Mouse (Mus musculus) hindbrain, embryonic 14.5 days (tissue): ENCODE measurements around the gene Fam198a. TPM values are rescaled to one million over a fixed set of nuclear protein-coding genes. Genes with fewer than 3 reads are reported as not detected.

Source experiments
- ATAC-seq: fragments of 200-750 bp; cut with Nextera tagmentation; 2 replicates; pipeline ENCODE4 v1.8.0; 2017; ENCODE audit warnings: moderate number of reproducible peaks, mild to moderate bottlenecking, moderate TSS enrichment, moderate library complexity; ENCODE audit not compliant: low FRiP score
- DNase-seq: peaks from one replicate; pipeline ENCODE4 v3.0.0-alpha.2; 2015; ENCODE audit warnings: low spot score
- H3K27ac ChIP-seq: fragments of 300-500 bp; sonication (generic); 2 replicates; pipeline ENCODE4 v1.5.1; 2014; ENCODE audit warnings: mild to moderate bottlenecking, moderate library complexity
- H3K27me3 ChIP-seq: fragments of 300-500 bp; sonication (generic); 2 replicates; pipeline ENCODE4 v1.6.1; 2014; ENCODE audit warnings: mild to moderate bottlenecking, low read length, mixed read lengths; ENCODE audit not compliant: control insufficient read depth, insufficient read depth
- H3K36me3 ChIP-seq: fragments of 300-500 bp; sonication (generic); replicated peaks from 2 replicates; pipeline ENCODE4 v1.6.1; 2014; ENCODE audit not compliant: control insufficient read depth, insufficient read depth
- H3K4me1 ChIP-seq: fragments of 300-500 bp; sonication (generic); replicated peaks from 2 replicates; pipeline ENCODE4 v1.6.1; 2014; ENCODE audit warnings: antibody characterized with exemption, low read length, mixed read lengths; ENCODE audit not compliant: control insufficient read depth, insufficient read depth
- H3K4me2 ChIP-seq: fragments of 300-500 bp; sonication (generic); replicated peaks from 2 replicates; pipeline ENCODE4 v1.6.1; 2014; ENCODE audit warnings: mild to moderate bottlenecking, moderate library complexity
- H3K4me3 ChIP-seq: fragments of 300-500 bp; sonication (generic); replicated peaks from 2 replicates; pipeline ENCODE4 v1.5.1; 2014; ENCODE audit warnings: mild to moderate bottlenecking, low read length
- H3K9ac ChIP-seq: fragments of 300-500 bp; sonication (generic); 2 replicates; pipeline ENCODE4 v1.6.1; 2014
- H3K9me3 ChIP-seq: fragments of 300-500 bp; sonication (generic); 2 replicates; pipeline ENCODE4 v1.6.1; 2016; ENCODE audit warnings: low read length; ENCODE audit not compliant: control insufficient read depth
- WGBS: fragments of 180-500 bp; shearing (Covaris S2); extraction: QIAGEN DNeasy Blood & Tissue Kit; methylation state at CpG from one replicate; pipeline ENCODE4 v1.1.7; 2014; 5-methylcytosine and 5-hydroxymethylcytosine counted together
- polyA plus RNA-seq: library from polyadenylated mRNA; unstranded; fragments of >200 nt; fragmentation: Nextera tagmentation; extraction: Ambion mirVana; gene quantifications from 2 replicates; pipeline ENCODE4 v1.2.1, GENCODE M21; 2014

Gene Fam198a
- polyA plus RNA-seq, 1 experiment from 2014 or later: 1.7 TPM

GRCm38 (mm10) chr9:121973207-121973606 is 22.4 kb downstream of the Fam198a start:
- H3K4me2 ChIP-seq: no peak overlapping the region
- WGBS: 67% methylated on average over 1 of the region's 1 CpGs
- H3K9me3 ChIP-seq: no peaks in the 10 kb centered on the region
- H3K36me3 ChIP-seq: 0 out of 2 replicates have a peak, but pooled peaks cover 2% of the 10 kb centered on the region
- DNase-seq: no peak
- H3K4me3 ChIP-seq: no peak overlapping the region
- no peaks in the 10 kb centered on the region for H3K27me3 ChIP-seq
- no peaks in the 10 kb centered on the region for H3K4me1 ChIP-seq
- H3K9ac ChIP-seq: no peak overlapping the region
- no peak overlapping the region for H3K27ac ChIP-seq
- ATAC-seq: no peak

DNA sequence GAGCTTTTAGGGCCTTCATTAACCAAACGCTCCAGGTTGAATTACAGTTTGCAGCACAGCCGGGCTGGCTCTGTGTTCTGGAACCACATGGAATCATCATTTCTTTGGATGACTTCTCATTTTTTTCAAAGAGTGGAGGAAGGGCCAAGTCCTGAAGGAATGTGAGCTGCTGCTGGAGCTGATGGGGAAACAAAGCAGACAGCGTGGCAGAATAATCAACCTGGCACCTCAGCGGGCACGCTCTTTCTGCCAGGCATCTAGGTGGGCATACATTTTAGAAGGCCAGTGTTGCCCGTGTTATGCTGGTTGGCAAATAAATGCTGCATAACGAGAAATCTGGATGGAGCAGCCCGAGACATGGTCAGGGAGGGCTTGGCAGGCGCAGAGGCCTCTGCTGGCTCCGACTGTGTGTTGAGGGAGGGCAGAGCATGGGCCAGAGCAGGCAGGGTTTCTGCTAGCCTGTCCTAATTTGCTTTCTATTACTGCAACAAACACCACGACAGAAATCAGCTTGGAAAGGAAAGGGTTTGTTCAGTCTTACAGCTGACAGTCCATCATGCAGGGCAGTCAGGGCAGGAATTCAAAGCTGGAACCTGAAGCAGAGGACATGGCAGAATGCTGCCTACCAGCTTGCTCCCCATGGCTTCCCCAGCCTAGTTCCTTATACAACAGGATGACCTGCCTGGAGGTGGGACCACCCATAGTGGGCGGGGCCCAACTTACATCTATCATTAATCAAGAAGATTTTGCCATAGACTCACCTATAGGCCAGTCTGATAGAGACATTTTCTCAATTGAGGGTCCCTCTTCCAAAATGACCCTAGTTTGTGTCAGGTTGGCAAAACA is 23.6 kb downstream of the Fam198a start:
- 82% methylated on average over 12 of the region's 12 CpGs for WGBS
- Histone ChIP-seq H3K27ac (peak overlapping the region; percentile 14; the same call in 1 of the 2 replicates), H3K9ac (no peak overlapping the region), H3K4me3 (no peak overlapping the region), H3K9me3 (no peaks in the 10 kb centered on the region), H3K4me1 (no peaks in the 10 kb centered on the region), H3K4me2 (no peak overlapping the region), H3K27me3 (no peaks in the 10 kb centered on the region), H3K36me3 (0 out of 2 replicates have a peak, but pooled peaks cover 5% of the 10 kb centered on the region)
- DNase-seq: no peak
- ATAC-seq: no peak

DNA sequence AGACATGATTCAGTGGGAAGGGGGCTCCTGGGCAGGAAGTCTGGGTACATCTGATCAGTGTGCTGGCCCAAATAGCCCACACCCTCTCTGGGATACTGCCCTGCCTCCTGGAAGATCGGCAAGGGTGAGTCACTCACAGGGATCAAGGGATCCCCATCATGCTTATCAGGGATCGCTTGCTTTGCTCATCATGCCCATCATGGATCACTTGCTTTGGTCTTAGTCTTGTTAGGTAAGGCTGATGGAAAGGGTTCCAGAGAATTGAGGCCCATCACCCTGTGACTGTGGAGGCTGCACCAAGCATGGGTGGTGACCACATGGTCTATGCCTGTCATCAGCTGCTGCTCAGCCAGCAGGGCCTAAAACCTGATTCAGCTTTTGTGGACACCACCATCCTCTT is 24.5 kb downstream of the Fam198a start:
- H3K27ac ChIP-seq: no peak overlapping the region
- 86% methylated on average over 2 of the region's 2 CpGs for WGBS
- no peak for ATAC-seq
- no peaks in the 10 kb centered on the region for H3K27me3 ChIP-seq
- no peaks in the 10 kb centered on the region for H3K9me3 ChIP-seq
- 0 out of 2 replicates have a peak, but pooled peaks cover 5% of the 10 kb centered on the region for H3K36me3 ChIP-seq
- no peak overlapping the region for H3K4me3 ChIP-seq
- H3K9ac ChIP-seq: no peak overlapping the region
- no peak for DNase-seq
- H3K4me2 ChIP-seq: no peak overlapping the region
- H3K4me1 ChIP-seq: no peaks in the 10 kb centered on the region

DNA sequence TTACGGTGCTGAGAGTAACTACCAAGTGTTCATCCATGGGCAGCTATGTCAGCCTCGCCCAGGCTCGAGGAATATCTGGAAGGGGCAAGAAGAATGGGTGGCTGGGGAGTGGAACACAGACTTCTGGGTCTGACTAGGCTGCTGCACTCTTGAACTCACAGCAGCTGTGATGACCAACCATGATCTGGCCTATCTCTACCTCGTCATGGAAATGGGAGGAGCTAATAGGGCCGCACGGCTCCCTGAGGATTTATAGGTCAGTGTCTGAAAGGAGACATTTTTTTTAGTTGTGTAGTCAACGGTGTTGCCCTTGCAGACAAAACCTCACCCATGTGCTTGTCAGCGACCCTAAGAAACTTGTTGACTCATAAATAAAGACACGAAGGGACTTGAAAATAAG is 30.3 kb downstream of the Fam198a start:
- no peak for ATAC-seq
- DNase-seq: no peak
- WGBS: 86% methylated on average over 9 of the region's 9 CpGs

GRCm38 (mm10) chr9:121981466-121982105 is 30.8 kb downstream of the Fam198a start:
- H3K4me2 ChIP-seq: no peak overlapping the region
- no peak for DNase-seq
- no peak overlapping the region for H3K9ac ChIP-seq
- H3K4me1 ChIP-seq: peaks cover 4% of the 10 kb centered on the region; the same call in 1 of the 2 replicates
- H3K36me3 ChIP-seq: peaks cover 26% of the 10 kb centered on the region; the same call in 1 of the 2 replicates
- H3K27ac ChIP-seq: no peak overlapping the region
- no peak for ATAC-seq
- WGBS: 74% methylated on average over 10 of the region's 10 CpGs
- no peak overlapping the region for H3K4me3 ChIP-seq
- no peaks in the 10 kb centered on the region for H3K9me3 ChIP-seq
- H3K27me3 ChIP-seq: no peaks in the 10 kb centered on the region

More for the DNA sequence above, 30.3 kb downstream of the Fam198a start:
- no peaks in the 10 kb centered on the region for H3K9me3 ChIP-seq
- H3K4me1 ChIP-seq: peaks cover 4% of the 10 kb centered on the region; the same call in 1 of the 2 replicates
- H3K4me2 ChIP-seq: no peak overlapping the region
- peaks cover 26% of the 10 kb centered on the region; the same call in 1 of the 2 replicates for H3K36me3 ChIP-seq
- no peak overlapping the region for H3K9ac ChIP-seq
- H3K4me3 ChIP-seq: no peak overlapping the region
- H3K27me3 ChIP-seq: no peaks in the 10 kb centered on the region
- no peak overlapping the region for H3K27ac ChIP-seq

- Histone ChIP-seq H3K27ac (no peak overlapping the region), H3K9me3 (no peaks in the 10 kb centered on the region), H3K36me3 (peaks cover 26% of the 10 kb centered on the region; the same call in 1 of the 2 replicates), H3K9ac (no peak overlapping the region), H3K4me2 (no peak overlapping the region), H3K27me3 (no peaks in the 10 kb centered on the region), H3K4me3 (no peak overlapping the region), H3K4me1 (peaks cover 4% of the 10 kb centered on the region; the same call in 1 of the 2 replicates)
- ATAC-seq (no peak), DNase-seq (no peak)
- WGBS: 96% methylated on average over 22 of the region's 22 CpGs
Measured at GRCm38 (mm10) chr9:121982214-121982613, 31.4 kb downstream of the Fam198a start.

DNA sequence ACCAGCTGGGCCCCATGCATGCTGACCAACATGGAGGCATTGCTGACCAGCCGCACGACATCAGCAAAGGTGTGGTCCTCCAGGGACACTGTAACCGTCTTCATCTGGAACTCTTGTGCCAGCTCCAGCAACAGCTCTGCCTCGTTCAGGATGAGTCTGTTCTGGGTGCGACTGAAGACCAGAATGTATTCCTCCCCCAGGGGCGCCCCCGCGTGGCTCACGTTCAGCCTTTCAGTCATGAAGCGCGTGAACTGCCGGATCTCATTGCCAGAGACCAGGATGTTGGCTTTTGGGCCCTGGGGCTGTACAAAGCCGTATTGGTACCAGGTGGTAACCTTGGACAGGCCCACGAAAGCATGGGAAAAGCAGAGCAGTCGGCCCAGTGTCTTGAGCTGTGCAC is 31.9 kb downstream of the Fam198a start:
- DNase-seq: no peak
- H3K27me3 ChIP-seq: no peaks in the 10 kb centered on the region
- H3K27ac ChIP-seq: no peak overlapping the region
- peaks cover 26% of the 10 kb centered on the region; the same call in 1 of the 2 replicates for H3K36me3 ChIP-seq
- H3K9ac ChIP-seq: no peak overlapping the region
- no peak overlapping the region for H3K4me3 ChIP-seq
- no peaks in the 10 kb centered on the region for H3K9me3 ChIP-seq
- 92% methylated on average over 15 of the region's 15 CpGs for WGBS
- H3K4me2 ChIP-seq: no peak overlapping the region
- peaks cover 4% of the 10 kb centered on the region; the same call in 1 of the 2 replicates for H3K4me1 ChIP-seq
- ATAC-seq: no peak

- WGBS: 56% methylated on average over 15 of the region's 15 CpGs
- Histone ChIP-seq H3K27me3 (no peaks in the 10 kb centered on the region), H3K4me3 (no peak overlapping the region), H3K36me3 (peaks cover 21% of the 10 kb centered on the region; the same call in 1 of the 2 replicates), H3K27ac (no peak overlapping the region), H3K9ac (no peak overlapping the region), H3K9me3 (no peaks in the 10 kb centered on the region), H3K4me2 (no peak overlapping the region), H3K4me1 (peaks cover 4% of the 10 kb centered on the region; the same call in 1 of the 2 replicates)
- DNase-seq (peak; percentile 55), ATAC-seq (no peak)
Measured at GRCm38 (mm10) chr9:121983504-121983903, 32.7 kb downstream of the Fam198a start.
